Mouse (Mus musculus): Measurements from ENCODE around the gene Olfr281. TPM values are rescaled to one million over a fixed set of nuclear protein-coding genes. Genes with fewer than 3 reads are reported as not detected.

Gene Olfr281
- polyA plus RNA-seq, 1 experiment from 2014 or later: not detected

DNA sequence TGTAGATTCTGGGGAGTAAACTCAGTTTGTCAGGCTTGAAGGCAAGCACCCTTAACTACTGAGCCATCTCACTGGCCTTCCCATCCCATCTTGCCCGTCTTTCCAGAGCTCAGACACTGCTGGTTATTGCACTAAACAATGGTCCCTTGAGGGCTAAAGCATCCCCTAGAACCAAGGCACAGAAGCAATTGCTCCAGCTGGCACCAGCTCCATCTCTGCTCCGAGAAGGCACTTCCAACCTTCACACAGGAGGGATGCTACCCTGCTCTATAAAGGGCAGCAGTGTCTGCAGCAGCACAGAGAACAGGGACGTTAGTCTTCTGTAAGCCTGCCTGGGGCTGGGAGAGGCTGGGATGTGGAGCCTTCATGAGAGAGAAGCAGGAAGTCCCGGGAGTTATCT, 39.7 kb downstream of the Olfr281 start, which contains the start of gene Olfr279:
Gene Olfr279, plus strand, starts transcription at position 301 of the 400 bp plus-strand sequence.
- Histone ChIP-seq H3K27ac (no peak within 1 kb of the TSS), H3K4me2 (no peak within 1 kb of the TSS), H3K36me3 (no peaks in the 10 kb centered on the region), H3K9me3 (no peaks in the 10 kb centered on the region), H3K4me1 (no peaks in the 10 kb centered on the region), H3K27me3 (no peaks in the 10 kb centered on the region), H3K4me3 (no peak within 1 kb of the TSS), H3K9ac (no peak within 1 kb of the TSS)
- ATAC-seq (ENCODE audit: borderline replicate concordance, extremely low read depth, low FRiP score, low TSS enrichment): no peak
- WGBS: 55% methylated on average over 4 of the region's 4 CpGs

GRCm38 (mm10) chr15:98497631-98498030, 45.2 kb downstream of the Olfr281 start:
- H3K9ac ChIP-seq: no peak overlapping the region
- no peak for ATAC-seq (ENCODE audit: borderline replicate concordance, extremely low read depth, low FRiP score, low TSS enrichment)
- 70% methylated on average over 17 of the region's 17 CpGs for WGBS
- H3K27me3 ChIP-seq: no peaks in the 10 kb centered on the region
- H3K4me2 ChIP-seq: no peak overlapping the region
- H3K27ac ChIP-seq: no peak overlapping the region
- no peaks in the 10 kb centered on the region for H3K9me3 ChIP-seq
- H3K36me3 ChIP-seq: no peaks in the 10 kb centered on the region
- H3K4me1 ChIP-seq: no peaks in the 10 kb centered on the region
- H3K4me3 ChIP-seq: no peak overlapping the region

GRCm38 (mm10) chr15:98503317-98503716, 50.9 kb downstream of the Olfr281 start:
- no peak for ATAC-seq (ENCODE audit: borderline replicate concordance, extremely low read depth, low FRiP score, low TSS enrichment)
- Histone ChIP-seq H3K27me3 (no peaks in the 10 kb centered on the region), H3K4me3 (no peak overlapping the region), H3K27ac (no peak overlapping the region), H3K4me1 (no peaks in the 10 kb centered on the region), H3K36me3 (no peaks in the 10 kb centered on the region), H3K9ac (no peak overlapping the region), H3K4me2 (no peak overlapping the region), H3K9me3 (no peaks in the 10 kb centered on the region)
- 73% methylated on average over 3 of the region's 3 CpGs for WGBS

DNA sequence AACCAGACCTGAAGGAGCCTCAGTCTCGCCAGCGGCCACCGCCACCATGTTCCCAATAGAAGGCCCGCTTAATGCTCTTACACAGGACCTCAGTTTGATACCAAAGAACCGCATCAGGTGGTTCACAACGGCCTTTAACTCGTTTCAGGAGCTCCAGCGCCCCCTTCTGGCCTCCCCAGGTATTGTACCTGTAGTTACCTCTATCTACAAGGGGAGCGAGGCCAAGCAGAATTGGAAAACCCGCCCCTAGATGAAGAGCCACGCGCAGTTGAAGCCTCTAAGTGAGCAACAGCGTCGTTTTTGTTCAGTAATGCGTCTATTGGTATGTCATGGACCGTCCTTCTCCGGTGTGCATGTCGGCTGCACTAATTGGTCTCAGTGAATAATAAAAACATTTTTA, 52.1 kb downstream of the Olfr281 start:
- no peaks in the 10 kb centered on the region for H3K27me3 ChIP-seq
- no peaks in the 10 kb centered on the region for H3K9me3 ChIP-seq
- no peak overlapping the region for H3K9ac ChIP-seq
- H3K4me2 ChIP-seq: no peak overlapping the region
- ATAC-seq (ENCODE audit: borderline replicate concordance, extremely low read depth, low FRiP score, low TSS enrichment): no peak
- WGBS: 13% methylated on average over 18 of the region's 18 CpGs
- no peaks in the 10 kb centered on the region for H3K4me1 ChIP-seq
- no peaks in the 10 kb centered on the region for H3K36me3 ChIP-seq
- H3K27ac ChIP-seq: no peak overlapping the region
- no peak overlapping the region for H3K4me3 ChIP-seq

- no peaks in the 10 kb centered on the region for H3K9me3 ChIP-seq
- no peaks in the 10 kb centered on the region for H3K36me3 ChIP-seq
- WGBS: 71% methylated on average over 9 of the region's 9 CpGs
- no peak for ATAC-seq (ENCODE audit: borderline replicate concordance, extremely low read depth, low FRiP score, low TSS enrichment)
- H3K27me3 ChIP-seq: no peaks in the 10 kb centered on the region
- H3K4me1 ChIP-seq: peaks cover 4% of the 10 kb centered on the region
- no peak overlapping the region for H3K27ac ChIP-seq
- H3K4me2 ChIP-seq: no peak overlapping the region
- no peak overlapping the region for H3K4me3 ChIP-seq
- no peak overlapping the region for H3K9ac ChIP-seq
Observed at GRCm38 (mm10) chr15:98506253-98506957, 54.0 kb downstream of the Olfr281 start.

GRCm38 (mm10) chr15:98507321-98507720, 54.9 kb downstream of the Olfr281 start:
- H3K36me3 ChIP-seq: no peaks in the 10 kb centered on the region
- no peaks in the 10 kb centered on the region for H3K27me3 ChIP-seq
- H3K4me2 ChIP-seq: no peak overlapping the region
- peaks cover 4% of the 10 kb centered on the region for H3K4me1 ChIP-seq
- WGBS: 85% methylated on average over 5 of the region's 6 CpGs
- no peaks in the 10 kb centered on the region for H3K9me3 ChIP-seq
- H3K9ac ChIP-seq: no peak overlapping the region
- no peak for ATAC-seq (ENCODE audit: borderline replicate concordance, extremely low read depth, low FRiP score, low TSS enrichment)
- H3K4me3 ChIP-seq: no peak overlapping the region
- no peak overlapping the region for H3K27ac ChIP-seq

GRCm38 (mm10) chr15:98509387-98509786, 57.0 kb downstream of the Olfr281 start:
- WGBS: 51% methylated on average over 2 of the region's 2 CpGs

More at GRCm38 (mm10) chr15:98509387-98509786, 57.0 kb downstream of the Olfr281 start:
- Histone ChIP-seq H3K27me3 (no peaks in the 10 kb centered on the region), H3K9ac (no peak overlapping the region), H3K4me2 (no peak overlapping the region), H3K4me3 (no peak overlapping the region), H3K36me3 (no peaks in the 10 kb centered on the region), H3K9me3 (no peaks in the 10 kb centered on the region), H3K4me1 (peaks cover 14% of the 10 kb centered on the region), H3K27ac (no peak overlapping the region)
- ATAC-seq (ENCODE audit: borderline replicate concordance, extremely low read depth, low FRiP score, low TSS enrichment): no peak

Other genes starting within 250 kb of the Olfr281 start
- gene Gm44579, start 231.6 kb upstream of the Olfr281 start, polyA plus RNA-seq (2015; fragmentation: Nextera tagmentation; extraction: Ambion mirVana): not detected in 2 replicates
- not detected in 2 replicates for gene Olfr287, start 231.5 kb upstream of the Olfr281 start, polyA plus RNA-seq (2015; fragmentation: Nextera tagmentation; extraction: Ambion mirVana)
- not detected in 2 replicates for gene Olfr286, start 218.1 kb upstream of the Olfr281 start, polyA plus RNA-seq (2015; fragmentation: Nextera tagmentation; extraction: Ambion mirVana)
- gene H1fnt, start 195.3 kb upstream of the Olfr281 start, polyA plus RNA-seq (2015; fragmentation: Nextera tagmentation; extraction: Ambion mirVana): not detected in 2 replicates
- gene Zfp641, start 156.4 kb upstream of the Olfr281 start, polyA plus RNA-seq (2015; fragmentation: Nextera tagmentation; extraction: Ambion mirVana): 0.73 and 0.86 TPM in 2 replicates
- not detected in 2 replicates for gene Olfr285, start 135.2 kb upstream of the Olfr281 start, polyA plus RNA-seq (2015; fragmentation: Nextera tagmentation; extraction: Ambion mirVana)
- gene Olfr284, start 111.6 kb upstream of the Olfr281 start, polyA plus RNA-seq (2015; fragmentation: Nextera tagmentation; extraction: Ambion mirVana): not detected in 2 replicates
- gene Olfr283, start 71.6 kb upstream of the Olfr281 start, polyA plus RNA-seq (2015; fragmentation: Nextera tagmentation; extraction: Ambion mirVana): not detected in 2 replicates
- not detected in 2 replicates for gene Olfr282, start 21.4 kb upstream of the Olfr281 start, polyA plus RNA-seq (2015; fragmentation: Nextera tagmentation; extraction: Ambion mirVana)
- not detected in 2 replicates for gene OR5BS1P, start 17.3 kb downstream of the Olfr281 start, polyA plus RNA-seq (2015; fragmentation: Nextera tagmentation; extraction: Ambion mirVana)
- gene Lalba, start 30.1 kb downstream of the Olfr281 start, polyA plus RNA-seq (2015; fragmentation: Nextera tagmentation; extraction: Ambion mirVana): 0.21 and 0.40 TPM in 2 replicates
- gene Olfr279, start 39.8 kb downstream of the Olfr281 start, polyA plus RNA-seq (2015; fragmentation: Nextera tagmentation; extraction: Ambion mirVana): not detected in 2 replicates
- 112 TPM in 2 replicates for gene Kansl2, start 81.7 kb downstream of the Olfr281 start, polyA plus RNA-seq (2015; fragmentation: Nextera tagmentation; extraction: Ambion mirVana)
- 51.4 and 56.3 TPM in 2 replicates for gene Ccnt1, start 118.3 kb downstream of the Olfr281 start, polyA plus RNA-seq (2015; fragmentation: Nextera tagmentation; extraction: Ambion mirVana)
- gene 4930415O20Rik, start 118.4 kb downstream of the Olfr281 start, polyA plus RNA-seq (2015; fragmentation: Nextera tagmentation; extraction: Ambion mirVana): not detected in 2 replicates
- 22.4 and 23.2 TPM in 2 replicates for gene Adcy6, start 157.5 kb downstream of the Olfr281 start, polyA plus RNA-seq (2015; fragmentation: Nextera tagmentation; extraction: Ambion mirVana)
- gene Cacnb3, start 178.3 kb downstream of the Olfr281 start, polyA plus RNA-seq (2015; fragmentation: Nextera tagmentation; extraction: Ambion mirVana): 26.7 and 27.2 TPM in 2 replicates
- gene Ddx23, start 210.3 kb downstream of the Olfr281 start, polyA plus RNA-seq (2015; fragmentation: Nextera tagmentation; extraction: Ambion mirVana): 22.5 and 22.9 TPM in 2 replicates
- 0.63 and 0.92 TPM in 2 replicates for gene Rnd1, start 224.9 kb downstream of the Olfr281 start, polyA plus RNA-seq (2015; fragmentation: Nextera tagmentation; extraction: Ambion mirVana)

Measured in lung, embryonic 15.5 days (tissue).